Mouse (Mus musculus) frontal cortex, postnatal 14 days (tissue): ENCODE results near the gene Tdrd3.

Experiments used
- DNase-seq, 2 experiments: peaks; one replicate each; pipeline ENCODE4 v3.0.0; 2022; ENCODE audit warnings: low spot score in 2 of 2

The Tdrd3 gene

GRCm38 (mm10) chr14:87566211-87566610 is 149.8 kb downstream of the Tdrd3 start:
- DNase-seq = peak; percentile 13 to 23

- no peak for DNase-seq
Measured at GRCm38 (mm10) chr14:87567034-87567461, 150.6 kb downstream of the Tdrd3 start.

GRCm38 (mm10) chr14:87567626-87568446 is 151.4 kb downstream of the Tdrd3 start:
- DNase-seq = peak; percentile 11 to 25

- peak; percentile 34 to 38 for DNase-seq
Measured at GRCm38 (mm10) chr14:87568447-87568908, 152.0 kb downstream of the Tdrd3 start.

GRCm38 (mm10) chr14:87569471-87569870 is 153.0 kb downstream of the Tdrd3 start:
- no peak for DNase-seq

GRCm38 (mm10) chr14:87572453-87572852 is 156.0 kb downstream of the Tdrd3 start:
- no peak for DNase-seq

GRCm38 (mm10) chr14:87582610-87583009 is 166.2 kb downstream of the Tdrd3 start:
- DNase-seq = no peak
